Mouse (Mus musculus) frontal cortex, adult (tissue): ENCODE data around the gene Eif3d.
A peak's percentile ranks its signal among the peaks of the same experiment; 100 is the strongest.
"Not testable (repeated sequence)": the region's sequence is repeated elsewhere in the genome, so short reads cannot be mapped to it uniquely, and the experiment has no call there.

Experiments used
- ATAC-seq: cut with Nextera tagmentation; 2 replicates; pipeline ENCODE4 v1.9.2; 2017; ENCODE audit warnings: mild to moderate bottlenecking, moderate library complexity, mixed read lengths; ENCODE audit not compliant: low TSS enrichment

The Eif3d gene

DNA sequence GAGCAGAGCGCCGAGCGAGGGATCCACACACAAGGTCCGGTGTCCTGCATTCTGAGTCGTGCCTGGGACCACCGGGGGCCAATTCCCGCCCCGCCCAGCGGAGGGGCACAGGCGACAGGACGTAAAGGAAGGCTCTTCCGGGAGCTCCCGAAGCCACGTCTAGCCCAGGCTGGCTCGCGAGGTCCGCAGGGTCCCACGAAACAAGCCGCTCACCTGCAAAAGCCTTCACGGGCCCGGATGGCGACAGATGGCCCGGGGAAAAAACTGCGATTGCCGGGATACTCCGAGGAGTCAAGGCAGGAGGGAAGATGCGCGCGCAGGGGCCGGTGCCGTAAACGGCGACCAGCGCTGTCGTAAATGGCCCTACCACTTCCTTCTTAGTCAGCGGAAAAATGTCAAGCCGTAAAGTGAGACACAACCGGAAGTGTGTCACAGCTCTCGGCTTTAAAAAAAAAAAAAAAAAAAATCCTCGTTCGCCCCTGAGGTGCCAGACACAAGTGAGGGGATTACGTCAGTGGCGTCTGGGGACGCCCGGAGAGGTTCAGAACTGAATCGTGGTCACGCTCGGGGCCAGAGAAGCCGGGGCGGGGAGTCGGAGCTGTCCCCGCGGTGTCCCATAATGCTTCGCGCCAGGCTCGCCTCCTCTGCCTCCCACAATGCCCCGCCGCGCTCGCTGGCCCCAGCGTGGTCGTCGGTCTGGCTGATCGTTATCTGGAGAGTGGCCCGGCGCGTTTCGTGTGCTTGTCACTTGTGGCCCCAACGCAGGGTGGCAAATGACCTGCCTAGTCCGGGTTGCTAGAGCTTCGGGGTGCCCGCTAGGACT, at the start of gene Eif3d:
Eif3d (minus strand) TSS at position 344 of the 823 bp plus-strand sequence.
- peak; percentile 87 for ATAC-seq

DNA sequence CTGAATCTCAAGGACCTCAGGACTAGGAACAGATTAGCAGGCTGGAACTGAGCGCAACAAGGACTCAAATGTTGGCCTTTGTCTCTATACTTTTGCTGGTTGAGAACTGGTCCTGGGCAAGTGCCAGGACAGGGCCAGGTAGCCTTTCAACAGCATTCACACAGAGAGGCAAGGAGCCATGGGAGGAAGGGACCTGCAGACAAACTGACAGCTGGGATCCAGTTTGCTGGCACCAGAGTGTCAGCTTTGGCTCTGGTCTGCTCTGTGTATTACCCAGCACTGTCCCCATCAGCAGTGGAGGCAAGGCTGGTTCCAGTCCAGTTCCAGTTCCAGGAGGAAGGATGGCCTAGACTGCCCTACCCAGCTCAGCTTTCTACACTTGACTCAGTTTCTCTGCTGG, 43.4 kb upstream of the Eif3d start:
- no peak for ATAC-seq

DNA sequence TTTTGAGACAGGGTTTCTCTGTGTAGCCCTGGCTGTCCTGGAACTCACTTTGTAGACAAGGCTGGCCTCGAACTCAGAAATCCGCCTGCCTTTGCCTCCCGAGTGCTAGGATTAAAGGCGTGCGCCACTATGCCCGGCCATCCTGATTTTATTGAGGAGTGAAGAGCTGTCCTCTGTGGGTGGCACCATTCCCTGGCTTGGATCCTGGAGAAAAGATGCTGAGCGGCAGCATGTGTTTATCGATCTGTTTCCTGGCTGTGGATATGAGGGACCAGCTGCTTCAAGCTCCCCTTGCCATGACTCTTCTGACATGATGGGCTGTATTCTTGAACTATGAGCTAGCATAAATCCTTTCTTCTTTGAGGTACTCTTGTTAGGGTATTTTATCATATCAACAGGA, 37.6 kb upstream of the Eif3d start:
- not testable (repeated sequence) for ATAC-seq

GRCm38 (mm10) chr15:78003929-78004328, 33.3 kb upstream of the Eif3d start:
- ATAC-seq = no peak

DNA sequence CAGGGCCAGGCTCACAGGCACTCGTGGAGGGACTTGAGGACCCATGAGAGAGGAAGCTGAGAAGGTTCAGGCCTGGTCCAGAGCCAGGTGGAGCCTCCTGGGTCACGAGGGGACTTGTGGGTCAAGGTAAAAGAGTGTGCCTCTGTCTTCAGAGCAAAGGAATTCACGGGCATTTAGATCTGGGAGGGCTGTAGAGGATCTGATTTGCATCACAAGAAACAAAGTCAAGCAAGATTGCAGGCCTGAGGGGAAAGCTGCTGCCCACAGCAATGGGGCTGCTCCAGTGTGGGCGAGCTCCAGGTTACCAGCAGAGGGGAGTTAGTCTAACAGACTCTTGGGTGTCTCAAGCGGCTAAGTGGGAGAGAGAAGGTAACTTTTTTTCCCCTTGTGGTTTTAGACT, 30.8 kb upstream of the Eif3d start:
- peak; percentile 35; the same call in 1 of the 2 replicates for ATAC-seq

DNA sequence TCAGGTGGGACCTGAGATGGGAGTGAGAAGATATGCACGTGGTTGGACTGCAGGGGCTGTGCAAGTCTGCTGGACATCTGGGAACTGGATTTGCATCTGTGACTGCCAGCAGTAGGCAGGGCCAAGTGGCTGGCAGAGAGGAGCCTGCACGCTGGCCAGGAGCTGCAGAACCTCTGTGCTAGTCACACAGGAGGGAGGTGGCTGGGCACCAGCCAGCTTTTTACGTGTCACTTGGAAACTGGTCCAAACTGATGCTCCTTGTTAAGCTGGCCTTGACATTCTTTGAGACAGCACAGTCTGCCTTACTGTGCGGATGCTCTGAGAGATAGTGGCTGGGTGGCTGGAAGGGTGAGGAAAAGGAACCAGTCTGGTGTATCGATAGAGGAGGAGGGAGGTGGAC, 17.9 kb upstream of the Eif3d start:
- peak; percentile 36; the same call in 1 of the 2 replicates for ATAC-seq

GRCm38 (mm10) chr15:77983391-77983790, 12.8 kb upstream of the Eif3d start:
- ATAC-seq = no peak

GRCm38 (mm10) chr15:77982195-77982939, 11.8 kb upstream of the Eif3d start:
- ATAC-seq = peak; percentile 35; the same call in 1 of the 2 replicates

DNA sequence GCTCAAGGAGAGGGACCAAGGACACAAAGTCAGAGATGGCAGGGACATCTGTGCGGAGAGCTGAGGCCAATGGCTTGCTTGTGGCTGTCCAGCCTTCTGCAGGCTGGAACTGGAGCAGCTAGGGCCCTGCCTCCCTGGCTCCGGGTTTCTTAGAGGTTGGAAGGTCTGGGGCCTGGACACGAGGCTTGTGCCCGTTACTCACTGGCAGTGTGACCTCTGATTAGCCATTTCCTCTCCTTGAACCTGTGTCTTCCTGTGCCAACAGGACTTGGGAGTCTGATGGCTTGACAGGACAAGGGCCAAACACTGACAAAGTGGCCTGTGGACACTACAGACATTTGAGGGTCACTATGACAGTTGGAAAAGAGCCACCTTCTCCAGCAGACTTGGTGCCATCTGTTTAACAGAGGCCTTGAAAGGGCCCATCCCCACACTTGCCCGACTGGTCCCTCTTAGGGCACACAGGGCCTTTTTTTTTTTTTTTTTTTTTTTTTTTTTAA, 10.6 kb upstream of the Eif3d start:
- no peak for ATAC-seq

- ATAC-seq = peak; percentile 85
Measured at GRCm38 (mm10) chr15:77979427-77979865, 8.8 kb upstream of the Eif3d start.

DNA sequence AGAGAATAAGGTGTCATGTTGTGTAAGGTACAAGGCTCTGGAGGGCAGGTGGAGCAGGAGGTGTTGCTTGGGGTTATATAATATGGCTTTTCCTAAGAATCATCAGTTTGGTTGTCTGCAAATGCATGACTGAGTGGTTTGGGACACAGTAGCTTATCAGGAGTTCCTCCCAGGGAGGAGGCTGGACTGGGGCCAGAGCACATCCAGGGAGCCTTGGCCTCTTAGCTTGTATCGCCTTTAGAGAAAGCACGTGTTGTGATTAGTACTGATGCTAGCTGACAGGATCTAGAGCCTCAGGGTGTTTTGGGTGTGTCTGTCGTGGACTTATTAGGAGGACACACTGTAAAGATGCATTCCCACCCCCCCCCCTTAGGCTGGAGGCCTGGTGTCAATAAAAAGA, 7.0 kb upstream of the Eif3d start:
- ATAC-seq = no peak

GRCm38 (mm10) chr15:77974165-77974841, 3.7 kb upstream of the Eif3d start:
- ATAC-seq = no peak

GRCm38 (mm10) chr15:77969940-77970469, 608 bp downstream of the Eif3d start:
- ATAC-seq = no peak

GRCm38 (mm10) chr15:77965117-77965528, 5.5 kb downstream of the Eif3d start:
- no peak for ATAC-seq

GRCm38 (mm10) chr15:77962447-77962846, 8.2 kb downstream of the Eif3d start:
- no peak for ATAC-seq

DNA sequence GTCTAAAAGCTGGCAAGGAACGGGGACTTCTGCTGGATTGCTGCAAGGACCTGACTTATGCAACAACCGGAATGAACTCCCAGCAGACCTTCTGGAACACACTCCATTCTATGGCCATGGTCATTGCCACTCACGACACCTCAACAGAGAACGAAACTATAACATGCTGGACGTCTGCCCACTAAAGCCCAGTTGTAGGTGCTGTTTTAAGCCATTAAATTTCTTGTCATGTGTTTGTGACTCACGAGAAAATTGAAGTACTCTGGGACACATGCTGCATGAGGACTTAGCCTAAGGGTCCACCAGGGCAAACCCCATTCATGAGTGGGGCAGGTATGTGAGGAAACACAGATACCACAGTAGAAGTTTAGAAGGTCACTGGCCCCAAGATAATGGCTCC, 9.9 kb downstream of the Eif3d start:
- no peak for ATAC-seq

GRCm38 (mm10) chr15:77958071-77958470, 12.5 kb downstream of the Eif3d start:
- ATAC-seq = no peak

DNA sequence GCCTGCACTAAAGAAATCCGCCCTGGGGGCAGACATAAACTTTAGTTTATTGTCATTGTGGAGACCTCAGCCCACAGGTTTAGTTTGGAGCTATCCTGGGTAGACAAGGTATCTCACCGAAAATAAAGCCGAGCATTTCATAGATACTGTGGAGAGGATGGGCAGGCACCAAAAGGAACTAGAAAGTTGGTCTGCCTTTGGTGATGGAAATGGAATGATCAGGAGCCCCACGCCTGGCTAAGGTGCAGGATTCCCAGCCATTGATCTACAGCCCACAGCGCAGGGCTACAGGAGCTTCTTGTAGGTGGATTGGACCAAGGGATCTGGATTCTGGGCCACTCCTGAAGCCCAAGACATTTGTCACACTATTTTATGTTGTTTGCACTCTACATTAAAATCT, 13.0 kb downstream of the Eif3d start:
- ATAC-seq = no peak

DNA sequence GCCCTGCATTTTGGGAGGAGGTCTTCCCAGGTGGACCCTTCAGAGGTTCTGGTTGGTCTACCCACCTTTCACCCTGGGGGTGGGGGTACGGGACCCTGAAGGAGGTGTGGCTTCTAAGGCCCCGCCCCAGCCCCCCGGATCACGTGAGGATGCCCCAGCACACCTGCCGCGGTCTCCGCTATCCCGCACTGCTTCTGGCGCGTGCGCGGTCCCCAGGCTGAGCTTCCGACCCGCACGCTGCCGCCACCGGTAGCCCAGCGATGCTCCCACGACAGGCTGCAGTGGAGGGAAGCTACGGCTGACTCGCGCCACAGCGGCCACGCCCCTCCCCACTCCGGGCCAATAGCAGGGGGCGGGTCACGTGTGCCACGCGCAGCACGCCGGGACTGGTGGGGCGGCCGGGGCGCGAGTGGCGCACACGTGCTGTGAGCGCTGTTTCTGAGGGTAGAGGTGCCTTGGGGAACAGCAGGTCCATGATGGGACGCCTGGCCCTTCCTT, 14.2 kb downstream of the Eif3d start, which contains the start of gene Foxred2:
Foxred2 (minus strand) TSS at position 319 of the 498 bp plus-strand sequence.
- peak; percentile 73 for ATAC-seq

DNA sequence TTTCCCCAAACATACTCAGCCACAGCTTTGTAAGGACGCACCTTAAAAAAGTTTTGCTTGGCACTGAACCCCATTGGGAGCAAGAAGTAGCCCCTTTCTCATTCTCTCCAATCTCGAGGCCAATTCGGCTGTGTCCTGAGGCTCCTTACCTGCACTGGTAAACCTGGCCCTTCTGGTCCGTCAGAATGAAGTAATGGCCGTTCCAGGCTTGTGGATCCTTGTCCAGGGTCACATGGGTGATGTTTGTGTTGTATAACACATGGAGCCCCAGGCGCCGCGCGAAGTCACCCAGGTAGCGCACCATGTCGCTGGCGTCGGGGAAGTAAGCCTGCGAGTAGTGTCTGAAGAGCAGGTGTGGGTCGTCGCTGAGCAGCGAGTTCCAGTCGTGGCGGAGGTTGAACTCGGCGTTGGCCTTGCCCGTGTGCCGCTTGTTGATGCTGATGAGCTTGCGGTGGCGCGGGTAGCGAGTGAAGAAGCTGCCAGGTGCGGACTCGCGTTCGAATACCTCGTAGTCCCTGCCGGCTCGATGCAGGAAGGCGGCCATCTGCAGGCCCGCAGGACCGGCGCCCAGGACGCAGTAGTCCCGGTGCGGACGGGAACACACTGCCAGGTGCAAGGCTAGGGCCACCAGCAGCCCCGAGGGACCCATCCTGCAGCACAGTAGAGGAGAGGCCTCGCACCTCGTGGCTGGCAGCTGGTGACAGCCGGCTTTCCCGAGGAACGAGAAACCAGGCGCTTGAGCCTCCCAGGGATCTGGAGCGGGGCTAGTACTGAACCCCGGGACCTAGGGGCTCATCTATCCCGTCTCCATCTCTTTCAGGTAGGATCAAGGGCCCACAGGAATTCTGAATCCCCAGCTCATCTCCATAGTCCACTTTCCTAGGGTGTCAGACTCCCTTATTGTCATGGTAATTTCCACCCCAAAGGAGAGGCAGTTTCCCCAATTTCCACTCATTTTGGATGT, 14.9 kb downstream of the Eif3d start:
- peak; percentile 21; the same call in 1 of the 2 replicates for ATAC-seq
